Mouse (Mus musculus) c-Kit-negative CD71-positive TER-119-positive erythroid progenitor cells, embryonic 14.5 days (primary cell): Measurements from ENCODE around the gene Hsd3b5.
"Not testable (repeated sequence)": the region's sequence is repeated elsewhere in the genome, so short reads cannot be mapped to it uniquely, and the experiment has no call there.

Experiments used
- DNase-seq: peaks from one replicate; pipeline ENCODE4 v3.0.0-alpha.2; 2013; ENCODE audit warnings: low read depth, low spot score

Gene Hsd3b5

DNA sequence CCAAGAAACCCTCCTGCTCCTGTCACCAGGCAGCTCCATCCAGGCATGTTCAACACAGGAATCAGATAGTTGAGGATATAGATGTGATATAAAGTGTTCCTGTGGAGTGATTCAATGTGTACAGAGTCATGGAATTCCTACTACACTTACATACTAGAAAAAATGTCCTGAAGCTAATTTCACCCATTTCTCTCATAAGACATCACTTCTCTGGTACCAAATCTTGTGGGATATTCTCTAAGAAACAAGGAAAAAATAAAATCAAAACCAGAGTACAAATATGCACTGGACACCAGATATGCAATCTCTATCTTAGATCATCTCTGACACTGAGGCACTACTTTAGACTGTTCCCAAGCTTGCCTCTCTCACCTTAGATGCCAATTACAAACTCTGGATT lies at the start of gene Hsd3b5:
Gene Hsd3b5 (minus strand): TSS at position 101 of the 400 bp plus-strand sequence.
- no peak for DNase-seq

DNA sequence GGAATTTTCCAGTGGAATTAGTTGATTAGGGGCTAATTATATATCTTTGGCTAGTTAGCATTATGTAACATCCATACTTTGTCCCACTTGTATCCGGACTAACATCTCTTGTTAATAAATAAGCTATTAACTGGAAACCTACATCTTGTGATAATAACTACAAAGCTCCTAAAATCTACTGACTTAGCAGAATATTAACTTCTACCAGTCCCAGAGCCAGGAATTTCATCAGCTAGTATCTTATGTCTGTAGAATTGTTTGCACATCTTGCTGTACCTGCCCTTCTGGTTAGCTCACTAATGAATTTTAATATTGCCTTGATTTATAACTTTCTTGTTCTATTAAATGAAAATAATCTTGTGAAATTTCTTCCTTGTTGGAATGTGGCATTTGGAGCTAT lies 5.1 kb upstream of the Hsd3b5 start:
- DNase-seq, result no peak

DNA sequence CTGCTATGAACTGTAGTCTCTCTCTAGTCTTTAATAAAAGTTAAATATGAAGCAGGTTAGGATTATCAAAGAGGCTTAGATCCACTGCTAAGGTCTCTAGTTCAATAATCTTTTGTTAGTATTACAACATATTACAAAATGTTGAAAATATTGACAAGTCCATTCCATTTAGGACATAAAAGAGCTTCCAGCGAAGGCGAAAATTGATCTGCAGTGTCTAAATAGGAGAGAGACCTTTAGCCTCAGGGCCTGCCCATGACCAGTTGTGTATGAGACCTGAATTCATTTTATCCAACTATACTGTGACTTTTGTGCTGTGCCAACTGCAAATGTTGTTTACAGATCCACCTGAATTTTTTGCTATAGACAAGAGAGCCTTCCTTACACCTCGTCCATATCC lies 419 bp downstream of the Hsd3b5 start:
- DNase-seq, result no peak

DNA sequence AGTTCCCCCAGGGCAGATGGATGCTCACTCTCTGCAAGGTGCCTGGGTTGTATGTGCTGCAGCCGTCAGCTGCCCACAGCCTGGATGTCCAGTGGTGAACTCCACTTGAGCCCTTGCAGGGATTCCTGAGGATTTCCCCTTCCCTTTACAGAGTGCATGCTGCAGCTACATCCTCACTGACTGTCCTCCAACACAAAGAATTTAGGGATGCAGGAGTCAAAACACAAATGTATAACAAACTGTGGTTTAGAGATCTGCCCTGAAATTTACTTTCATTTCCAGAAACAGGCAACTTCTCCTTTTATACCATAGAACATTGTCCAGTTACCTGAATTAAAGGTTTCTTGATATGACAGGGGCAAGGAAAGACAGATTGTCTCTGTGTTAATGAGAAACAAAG lies 13.3 kb downstream of the Hsd3b5 start:
- not testable (repeated sequence) for DNase-seq

DNA sequence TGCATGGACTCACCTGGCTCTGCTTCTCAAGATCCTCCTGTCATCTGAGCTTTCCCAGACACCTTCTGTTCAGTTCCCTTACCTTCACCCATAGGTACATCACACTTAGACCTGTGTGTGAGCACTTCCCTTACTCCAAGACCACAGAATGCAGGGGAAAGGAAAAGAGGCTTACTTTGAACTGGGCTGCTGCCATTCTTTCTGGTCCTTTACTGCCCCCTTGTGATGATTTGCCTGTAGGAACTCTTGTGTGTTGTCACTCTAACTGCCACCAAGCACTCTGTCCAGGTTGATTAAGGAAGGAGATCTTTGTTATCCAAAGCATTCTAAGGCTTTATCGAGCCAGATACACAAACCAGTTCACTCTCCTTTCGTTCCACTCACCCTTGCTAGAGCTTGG lies 13.8 kb downstream of the Hsd3b5 start:
- not testable (repeated sequence) for DNase-seq

DNA sequence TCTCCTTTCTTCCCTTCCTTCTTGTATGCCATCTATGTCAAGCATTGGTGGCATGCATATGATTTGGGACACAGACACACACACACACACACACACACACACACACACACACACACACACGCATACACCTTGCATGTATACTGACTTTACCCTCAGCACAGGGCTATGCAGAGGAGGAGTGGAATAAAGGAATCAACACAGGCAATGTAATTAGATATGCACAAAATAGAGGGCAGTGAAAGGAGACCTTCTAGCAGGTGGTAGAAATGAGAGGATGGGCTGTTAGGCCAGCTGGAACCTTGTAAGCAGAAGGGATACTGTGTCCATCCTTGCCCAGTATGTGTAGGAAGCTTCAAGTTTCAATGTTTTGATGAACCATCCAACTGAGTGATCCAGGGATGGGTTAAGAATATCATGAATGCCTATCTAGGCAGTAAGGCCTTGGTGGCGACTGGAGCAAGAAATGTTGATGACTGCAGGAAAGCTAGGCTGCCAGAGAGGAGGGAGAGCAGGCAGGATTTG lies 15.6 kb downstream of the Hsd3b5 start:
- DNase-seq, result not testable (repeated sequence)

DNA sequence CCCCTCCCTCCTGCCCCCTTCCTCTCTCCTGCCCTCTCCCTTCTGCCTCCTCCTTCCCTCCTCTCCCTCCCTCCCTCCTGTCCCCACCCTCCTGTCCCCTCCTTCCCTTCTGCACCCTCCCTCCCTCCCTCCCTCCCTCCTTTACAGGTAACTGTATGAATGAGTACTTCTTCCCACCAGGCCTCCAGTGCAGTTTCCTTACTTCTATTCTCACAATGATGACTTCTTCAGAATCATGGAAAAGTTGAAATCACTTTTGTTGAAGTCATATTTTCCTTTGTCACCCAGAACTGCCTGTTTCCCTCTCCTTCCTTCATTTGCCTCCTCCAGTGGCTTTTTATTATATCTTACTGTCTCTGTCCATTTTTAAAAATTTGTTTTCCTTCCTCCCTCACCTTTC lies 16.1 kb downstream of the Hsd3b5 start:
- no peak for DNase-seq

DNA sequence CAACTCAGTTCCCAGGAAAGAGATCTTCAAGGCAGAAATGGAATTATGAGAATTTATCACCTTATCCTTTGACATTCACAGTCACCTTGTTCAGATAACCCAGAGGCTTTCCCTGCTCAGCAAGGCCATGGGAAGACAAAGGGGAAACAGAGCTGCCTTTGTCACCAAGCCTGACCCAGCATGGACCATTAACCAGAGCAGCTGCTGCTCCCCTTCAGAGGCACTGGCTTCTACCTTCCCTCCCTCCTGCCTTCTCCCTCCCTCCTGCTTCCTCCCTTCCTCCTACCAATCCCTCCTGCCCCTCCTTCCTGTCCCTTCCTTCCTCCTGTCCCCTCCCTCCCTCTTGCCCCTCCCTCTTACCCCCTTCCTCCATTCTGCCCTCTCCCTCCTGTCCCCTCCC lies 16.5 kb downstream of the Hsd3b5 start:
- DNase-seq, result not testable (repeated sequence)

DNA sequence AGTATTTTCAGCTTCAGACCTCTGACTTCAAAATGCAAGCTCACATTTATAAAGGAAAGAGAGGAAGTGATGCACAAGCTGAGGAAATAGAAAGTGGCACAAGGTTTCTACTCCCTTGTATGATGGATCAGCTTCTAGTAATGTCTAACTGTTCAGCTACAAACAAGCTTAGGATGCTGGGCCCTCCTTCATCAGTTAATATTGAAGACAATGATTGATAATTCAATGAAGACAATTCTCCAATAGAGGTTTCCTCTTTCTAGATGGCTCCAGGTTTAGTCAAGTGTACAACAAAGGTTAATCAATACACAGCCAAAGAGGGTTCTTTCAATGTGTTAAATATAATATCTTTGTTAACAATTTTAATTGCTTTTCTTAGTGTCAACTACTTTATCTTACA lies 41.3 kb downstream of the Hsd3b5 start, which contains the start of gene Gm10681:
Gene Gm10681 (minus strand): TSS at position 101 of the 400 bp plus-strand sequence.
- DNase-seq, result no peak

DNA sequence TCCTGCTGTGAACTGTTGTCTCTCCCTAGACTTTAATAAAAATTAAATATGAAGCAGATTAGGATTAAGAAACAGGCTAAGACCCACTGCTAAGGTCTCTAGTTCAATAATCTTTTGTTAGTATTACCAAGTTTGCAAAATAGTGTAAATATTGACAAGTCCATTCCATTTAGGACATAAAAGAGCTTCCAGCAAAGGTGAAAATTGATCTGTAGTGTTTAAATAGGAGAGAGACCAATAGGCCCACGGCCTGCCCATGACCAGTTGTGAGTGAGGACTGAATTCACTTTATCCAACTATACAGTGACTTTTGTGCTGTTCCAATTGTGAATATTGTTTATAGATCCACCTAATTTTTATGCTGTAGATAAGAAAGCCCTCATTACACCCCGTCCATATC lies 42.3 kb downstream of the Hsd3b5 start:
- DNase-seq, result no peak

DNA sequence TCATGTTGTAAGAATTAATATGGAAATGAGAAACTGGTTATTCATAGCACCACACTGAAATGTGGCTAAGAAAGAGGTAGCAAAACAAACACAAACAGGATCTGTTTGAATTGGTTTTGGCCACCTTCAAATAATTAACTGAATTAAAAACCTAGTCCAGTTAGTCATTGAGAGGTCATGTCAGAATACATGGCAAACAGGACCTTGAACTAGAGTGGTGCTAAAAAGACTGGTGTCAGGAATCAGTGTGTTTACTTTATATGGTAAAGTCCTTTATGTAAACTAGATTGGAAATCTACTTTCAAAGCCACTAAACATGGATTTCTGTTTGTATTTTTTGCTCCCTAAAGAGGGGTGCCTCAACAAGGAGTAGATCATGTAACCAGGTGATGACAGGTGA lies 47.4 kb downstream of the Hsd3b5 start:
- DNase-seq, result not testable (repeated sequence)

DNA sequence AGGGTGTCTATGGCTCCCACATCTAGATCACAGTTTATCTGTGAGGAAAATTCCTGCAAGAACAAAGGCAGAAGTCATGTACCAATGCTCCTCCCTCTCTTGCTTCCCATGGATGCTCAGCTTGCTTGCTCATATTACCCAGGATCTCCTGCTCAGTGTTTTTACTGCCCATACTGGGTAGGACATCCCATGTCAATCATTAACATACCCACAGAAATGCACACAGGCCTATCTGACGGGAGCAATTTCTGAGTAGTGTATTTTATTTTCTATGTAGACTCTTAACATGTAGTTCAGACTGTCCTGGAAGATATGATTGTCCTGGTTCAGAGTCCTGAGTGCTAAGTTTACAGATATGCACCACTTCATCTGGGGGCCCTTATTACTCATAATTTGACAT lies 47.9 kb downstream of the Hsd3b5 start:
- DNase-seq, result not testable (repeated sequence)

DNA sequence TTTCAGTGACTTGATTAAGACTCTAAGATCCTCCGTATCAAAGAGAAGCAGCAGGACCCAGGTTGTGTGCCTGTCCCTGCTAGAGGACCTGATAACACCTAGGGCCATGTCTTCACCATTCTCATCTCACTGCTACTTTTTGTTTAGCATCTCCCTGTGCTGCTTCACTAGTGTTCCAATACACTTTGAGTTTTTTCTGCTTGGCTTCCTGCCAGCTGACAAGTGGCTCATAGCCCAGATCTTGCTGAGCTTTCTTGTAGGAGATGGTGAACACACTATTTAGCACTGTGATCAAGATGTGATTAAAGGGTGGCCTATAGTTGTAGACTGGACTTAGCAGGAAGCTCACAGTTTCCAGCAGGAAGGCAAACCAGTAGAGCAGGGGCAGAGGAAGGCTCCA lies 49.0 kb downstream of the Hsd3b5 start:
- not testable (repeated sequence) for DNase-seq
